16 mouse cellular contexts compared by ENCODE assay signal in the genomic region with DNA sequence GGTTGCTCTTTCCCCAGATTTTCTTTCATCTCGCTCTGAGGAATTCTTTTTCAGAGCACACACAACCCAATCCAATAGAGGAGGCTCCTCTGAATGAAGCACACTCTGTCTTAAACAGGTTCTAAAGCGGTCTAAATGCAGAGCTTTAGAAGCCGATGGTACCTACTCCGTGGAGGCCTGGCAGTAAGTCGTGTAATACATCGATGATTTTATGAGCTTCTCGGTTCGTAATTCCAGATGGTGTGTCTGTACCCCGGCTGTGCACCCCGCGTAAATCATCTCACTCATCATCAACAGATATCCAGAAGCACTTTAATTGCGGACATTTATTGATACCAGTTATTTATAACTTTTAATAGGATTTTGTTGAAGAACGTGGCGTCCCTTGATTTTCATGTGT.
DNase-seq lines count a peak whose midpoint lies in the region; ATAC-seq lines count a peak whose summit lies in the region.
"Had no signal": no experiment of that assay in that cellular context is flagged by ENCODE, and none has a peak within 500 bp of the region (broad histone marks: within the 10 kb centered on the region; RNA-seq: fewer than 3 reads in every experiment).

No protein-coding gene starts in this region.

- H3K36me3 ChIP-seq in hindbrain, embryonic 15.5 days = no peaks in the 10 kb centered on the region
- no peaks in the 10 kb centered on the region for H3K36me3 ChIP-seq in hindbrain, embryonic 10.5 days
- no peaks in the 10 kb centered on the region for H3K36me3 ChIP-seq in neural tube, embryonic 12.5 days
- H3K36me3 ChIP-seq: heart, embryonic 15.5 days; liver, embryonic 15.5 days; midbrain, embryonic 13.5 days; stomach, embryonic 15.5 days had no signal

- 62% methylated on average over 14 of the region's 14 CpGs for WGBS in hindbrain, embryonic 15.5 days
- WGBS in hindbrain, embryonic 10.5 days = 91% methylated on average over 14 of the region's 14 CpGs
- 58% methylated on average over 14 of the region's 14 CpGs for WGBS in neural tube, embryonic 12.5 days

- no peaks in the 10 kb centered on the region for H3K4me1 ChIP-seq in hindbrain, embryonic 15.5 days (replicated peaks)
- H3K4me1 ChIP-seq in hindbrain, embryonic 10.5 days (replicated peaks) = no peaks in the 10 kb centered on the region
- H3K4me1 ChIP-seq in neural tube, embryonic 12.5 days = no peaks in the 10 kb centered on the region
- H3K4me1 ChIP-seq: heart, embryonic 15.5 days; liver, embryonic 15.5 days; midbrain, embryonic 13.5 days; stomach, embryonic 15.5 days had no signal

- H3K9me3 ChIP-seq in hindbrain, embryonic 15.5 days = no peaks in the 10 kb centered on the region
- H3K9me3 ChIP-seq in hindbrain, embryonic 10.5 days = no peaks in the 10 kb centered on the region
- no peaks in the 10 kb centered on the region for H3K9me3 ChIP-seq in neural tube, embryonic 12.5 days
- H3K9me3 ChIP-seq: heart, embryonic 15.5 days; liver, embryonic 15.5 days; midbrain, embryonic 13.5 days; stomach, embryonic 15.5 days had no signal

- peak; percentile 17 for DNase-seq in embryo, embryonic 11 days
- no peak for DNase-seq in embryo, embryonic 9.5 days (ENCODE audit: extremely low spot score)
- DNase-seq in hindbrain, embryonic 10.5 days (ENCODE audit: low spot score) = no peak
- DNase-seq in neural tube, embryonic 10.5 days (ENCODE audit: extremely low spot score, low spot score) = no peak
- DNase-seq in heart, adult 11 months = no peak
- no peak for DNase-seq in heart, postnatal 36 days
- DNase-seq: gastrocnemius, postnatal 36 days; lung, postnatal 36 days; retina, postnatal 1 day had no signal

- intact Hi-C loops in heart, postnatal 36 days (cut with DNase I) = no loop called here

- peak overlapping the region; percentile 15; the same call in 1 of the 2 replicates for H3K4me3 ChIP-seq in hindbrain, embryonic 15.5 days
- no peak overlapping the region for H3K4me3 ChIP-seq in hindbrain, embryonic 10.5 days
- H3K4me3 ChIP-seq in neural tube, embryonic 12.5 days = no peak overlapping the region
- H3K4me3 ChIP-seq: heart, embryonic 15.5 days; liver, embryonic 15.5 days; midbrain, embryonic 13.5 days; stomach, embryonic 15.5 days had no signal

- H3K4me2 ChIP-seq in hindbrain, embryonic 15.5 days = peak overlapping the region; percentile 32
- H3K4me2 ChIP-seq in neural tube, embryonic 12.5 days (replicated peaks) = no peak overlapping the region
- H3K4me2 ChIP-seq: heart, embryonic 15.5 days; liver, embryonic 15.5 days; midbrain, embryonic 13.5 days; stomach, embryonic 15.5 days had no signal

- H3K27ac ChIP-seq in hindbrain, embryonic 15.5 days (replicated peaks) = no peak overlapping the region; the same call in 1 of the 2 replicates
- no peak overlapping the region for H3K27ac ChIP-seq in hindbrain, embryonic 10.5 days
- H3K27ac ChIP-seq in neural tube, embryonic 12.5 days = no peak overlapping the region
- H3K27ac ChIP-seq: heart, embryonic 15.5 days; liver, embryonic 15.5 days; midbrain, embryonic 13.5 days; stomach, embryonic 15.5 days had no signal

- no peak overlapping the region for H3K9ac ChIP-seq in hindbrain, embryonic 15.5 days
- H3K9ac ChIP-seq in neural tube, embryonic 12.5 days = no peak overlapping the region
- H3K9ac ChIP-seq: heart, embryonic 15.5 days; liver, embryonic 15.5 days; midbrain, embryonic 13.5 days; stomach, embryonic 15.5 days had no signal

- no peaks in the 10 kb centered on the region for H3K27me3 ChIP-seq in hindbrain, embryonic 15.5 days
- no peaks in the 10 kb centered on the region for H3K27me3 ChIP-seq in hindbrain, embryonic 10.5 days (ENCODE audit: insufficient read depth, poor library complexity, severe bottlenecking)
- H3K27me3 ChIP-seq in neural tube, embryonic 12.5 days (replicated peaks) = no peaks in the 10 kb centered on the region
- H3K27me3 ChIP-seq: heart, embryonic 15.5 days; liver, embryonic 15.5 days; midbrain, embryonic 13.5 days; stomach, embryonic 15.5 days had no signal

- ATAC-seq in hindbrain, embryonic 15.5 days (ENCODE audit: low FRiP score, low read depth) = no peak
- peak; percentile 78; the same call in 1 of the 2 replicates for ATAC-seq in neural tube, embryonic 12.5 days (ENCODE audit: low FRiP score, low read depth)
- ATAC-seq: inflammation-experienced regulatory T-cells, adult 6 months; midbrain, embryonic 13.5 days had no signal
